Mouse (Mus musculus) fibroblast of lung, adult 2 months (primary cell): Measurements from ENCODE around the gene Sncg.
"Not testable (repeated sequence)": the region's sequence is repeated elsewhere in the genome, so short reads cannot be mapped to it uniquely, and the experiment has no call there.

Source experiments
- DNase-seq: peaks from one replicate; pipeline ENCODE4 v3.0.0-alpha.2; 2011; ENCODE audit warnings: low read depth

Sncg gene

GRCm38 (mm10) chr14:34374577-34374976 is at the start of gene Sncg:
TSS of gene Sncg (minus strand) at chr14:34374789.
- no peak for DNase-seq

GRCm38 (mm10) chr14:34421078-34421477 is 46.5 kb upstream of the Sncg start:
- no peak for DNase-seq

GRCm38 (mm10) chr14:34417501-34417900 is 42.9 kb upstream of the Sncg start:
- no peak for DNase-seq

GRCm38 (mm10) chr14:34416946-34417345 is 42.4 kb upstream of the Sncg start:
- DNase-seq = not testable (repeated sequence)

- no peak for DNase-seq
Observed at GRCm38 (mm10) chr14:34412164-34412896, 37.7 kb upstream of the Sncg start.

- no peak for DNase-seq
Observed at GRCm38 (mm10) chr14:34410716-34411115, 36.1 kb upstream of the Sncg start.

- DNase-seq = no peak
Observed at GRCm38 (mm10) chr14:34403424-34403823, 28.8 kb upstream of the Sncg start.

- no peak for DNase-seq
Observed at GRCm38 (mm10) chr14:34402871-34403270, 28.3 kb upstream of the Sncg start.

GRCm38 (mm10) chr14:34401135-34401534 is 26.5 kb upstream of the Sncg start:
- DNase-seq = peak; percentile 23

GRCm38 (mm10) chr14:34400021-34400420 is 25.4 kb upstream of the Sncg start:
- no peak for DNase-seq

GRCm38 (mm10) chr14:34399301-34399700 is 24.7 kb upstream of the Sncg start:
- no peak for DNase-seq

GRCm38 (mm10) chr14:34398901-34399300 is 24.3 kb upstream of the Sncg start:
- DNase-seq = no peak

GRCm38 (mm10) chr14:34397871-34398270 is 23.3 kb upstream of the Sncg start:
- DNase-seq = no peak

GRCm38 (mm10) chr14:34393295-34393694 is 18.7 kb upstream of the Sncg start:
- no peak for DNase-seq

- DNase-seq = no peak
Observed at GRCm38 (mm10) chr14:34382921-34383704, 8.5 kb upstream of the Sncg start.

- DNase-seq = peak; percentile 94
Observed at GRCm38 (mm10) chr14:34378560-34379331, 4.2 kb upstream of the Sncg start.

GRCm38 (mm10) chr14:34377121-34377520 is 2.5 kb upstream of the Sncg start:
- DNase-seq = no peak

GRCm38 (mm10) chr14:34375941-34376340 is 1.4 kb upstream of the Sncg start:
- no peak for DNase-seq

- no peak for DNase-seq
Observed at GRCm38 (mm10) chr14:34375415-34375904, 871 bp upstream of the Sncg start, which contains the start of gene Mmrn2. TSS of gene Mmrn2 (plus strand) at chr14:34375465.

GRCm38 (mm10) chr14:34373581-34373980 is 1.0 kb downstream of the Sncg start:
- DNase-seq = no peak

GRCm38 (mm10) chr14:34372646-34373045 is 1.9 kb downstream of the Sncg start:
- DNase-seq = no peak

- no peak for DNase-seq
Observed at GRCm38 (mm10) chr14:34371763-34372162, 2.8 kb downstream of the Sncg start.
